Mouse (Mus musculus): ENCODE measurements around the gene Pcif1. TPM values are rescaled to one million over a fixed set of nuclear protein-coding genes. Genes with fewer than 3 reads are reported as not detected.

Pcif1 gene
- polyA plus RNA-seq, 1 experiment from 2014 or later = 74.8 TPM

DNA sequence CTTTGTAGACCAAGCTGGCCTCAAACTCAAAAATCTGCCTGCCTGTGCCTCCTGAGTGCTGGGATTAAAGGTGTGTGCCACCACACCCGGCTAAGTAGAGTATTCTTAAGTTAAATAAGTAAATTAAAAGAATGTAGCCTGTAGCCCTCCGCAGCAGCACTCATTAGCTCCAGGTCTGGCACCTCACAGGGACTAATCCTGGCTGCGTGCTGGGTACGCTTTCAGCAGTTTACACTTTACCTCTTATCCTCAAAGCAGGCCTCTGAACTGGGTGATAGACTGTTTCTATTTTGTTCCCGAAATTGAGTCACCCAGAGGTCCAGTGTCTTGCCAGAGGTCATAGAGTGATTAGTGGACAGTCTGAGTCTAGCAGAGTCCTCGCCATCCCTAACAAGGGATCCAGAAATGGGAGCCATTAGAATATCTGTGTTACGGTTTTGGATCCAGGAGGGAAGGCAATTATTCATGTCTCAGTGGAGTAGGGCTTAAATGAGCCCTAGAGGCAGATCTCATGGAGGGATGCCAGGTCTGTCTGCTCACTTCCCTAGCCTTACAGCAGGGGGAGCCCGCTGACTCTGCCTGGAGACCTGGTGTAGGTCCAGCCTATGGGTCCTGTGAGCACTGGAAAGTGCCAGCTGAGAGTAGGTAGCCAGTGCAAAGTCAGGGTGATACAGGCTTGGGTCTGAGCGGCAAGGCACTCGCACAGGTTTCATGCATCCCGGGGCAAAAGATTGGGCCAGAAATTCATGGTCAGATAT lies 45.2 kb downstream of the Pcif1 start:
- no peak overlapping the region for H3K9ac ChIP-seq
- H3K27me3 ChIP-seq = no peaks in the 10 kb centered on the region
- H3K9me3 ChIP-seq (replicated peaks) = no peaks in the 10 kb centered on the region
- H3K36me3 ChIP-seq = 0 out of 2 replicates have a peak, but pooled peaks cover 8% of the 10 kb centered on the region
- no peak overlapping the region for H3K27ac ChIP-seq (replicated peaks)
- 29% methylated on average over 11 of the region's 11 CpGs for WGBS
- no peak overlapping the region for H3K4me2 ChIP-seq (replicated peaks)
- peak; percentile 49; the same call in 1 of the 2 replicates for ATAC-seq (ENCODE audit: insufficient number of reproducible peaks, low FRiP score, low TSS enrichment, low read depth)
- no peak overlapping the region for H3K4me3 ChIP-seq (replicated peaks)
- H3K4me1 ChIP-seq = peaks cover 5% of the 10 kb centered on the region

DNA sequence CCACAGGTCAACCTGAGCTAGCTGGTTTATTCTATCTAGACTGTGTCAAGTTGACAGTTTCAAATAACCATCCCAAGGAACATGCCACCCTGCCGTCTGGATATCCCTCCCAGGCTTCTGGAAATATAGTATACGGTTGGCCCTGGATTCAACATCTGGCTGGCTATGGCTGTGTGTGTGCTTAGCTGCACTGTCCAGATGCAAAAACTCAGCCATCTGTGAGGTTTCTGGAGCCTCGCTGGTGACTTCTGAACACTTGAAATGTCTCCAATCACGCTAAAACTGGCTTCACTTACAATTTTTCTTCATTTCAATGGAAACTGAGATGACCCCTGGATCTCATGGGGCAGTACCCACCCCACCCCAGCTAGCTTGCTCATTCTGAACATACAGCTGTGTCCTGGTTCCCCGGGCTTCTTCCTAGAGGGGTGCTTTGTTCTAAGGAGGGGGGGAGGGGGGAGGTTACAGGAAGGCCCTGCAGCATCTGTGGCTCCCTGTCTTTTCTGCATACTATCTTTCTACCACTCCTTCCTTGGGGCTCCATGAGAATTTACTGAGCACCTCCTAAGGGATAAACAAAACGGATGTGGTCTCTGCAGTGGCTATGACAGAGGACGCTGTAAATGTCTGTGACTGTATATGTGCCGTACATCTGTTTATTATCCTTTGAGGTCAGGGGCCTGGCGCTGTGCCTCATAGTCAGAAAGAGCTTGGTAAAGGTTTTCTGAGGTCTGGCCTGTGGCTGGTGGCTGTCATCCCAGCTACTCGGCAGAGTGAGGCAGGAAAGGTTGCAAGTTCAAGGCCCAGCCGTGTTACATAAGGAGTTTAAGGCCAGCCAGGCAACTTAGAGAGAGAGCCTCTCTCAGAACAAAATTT lies 51.8 kb downstream of the Pcif1 start:
- Histone ChIP-seq H3K36me3 (no peaks in the 10 kb centered on the region), H3K4me1 (peaks cover 8% of the 10 kb centered on the region), H3K4me3 (replicated peaks) (no peak overlapping the region), H3K27me3 (no peaks in the 10 kb centered on the region; the same call in 1 of the 2 replicates), H3K9ac (no peak overlapping the region), H3K27ac (replicated peaks) (0 out of 2 replicates have a peak overlapping the region, but pooled peaks have one; percentile 28), H3K9me3 (replicated peaks) (no peaks in the 10 kb centered on the region), H3K4me2 (replicated peaks) (peak overlapping the region; percentile 1; the same call in 1 of the 2 replicates)
- no peak; the same call in 1 of the 2 replicates for ATAC-seq (ENCODE audit: insufficient number of reproducible peaks, low FRiP score, low TSS enrichment, low read depth)
- 24% methylated on average over 11 of the region's 11 CpGs for WGBS

DNA sequence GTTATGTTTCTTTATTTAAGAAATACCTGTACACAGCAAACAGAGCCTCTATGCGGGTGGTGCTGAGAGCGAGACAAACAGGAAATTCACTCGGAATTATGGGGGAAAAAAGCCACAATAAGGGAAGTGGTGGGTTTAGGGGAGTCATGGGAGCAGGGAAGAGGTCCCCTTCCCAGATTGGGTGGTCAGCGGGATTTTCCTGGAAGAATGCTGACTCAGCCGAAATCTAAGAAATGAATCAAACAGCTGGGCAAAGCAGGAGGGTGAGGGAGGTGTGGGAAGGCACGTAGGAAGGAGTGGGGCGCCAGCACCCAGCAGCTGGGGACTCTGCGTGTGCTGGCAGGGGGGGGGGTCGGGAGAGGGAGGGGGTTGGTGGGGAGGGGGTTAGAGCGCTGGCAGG lies 54.4 kb downstream of the Pcif1 start:
- Histone ChIP-seq H3K4me1 (peaks cover 12% of the 10 kb centered on the region), H3K4me2 (replicated peaks) (no peak overlapping the region), H3K36me3 (no peaks in the 10 kb centered on the region), H3K9me3 (replicated peaks) (no peaks in the 10 kb centered on the region), H3K27me3 (peaks cover 16% of the 10 kb centered on the region), H3K27ac (replicated peaks) (no peak overlapping the region), H3K9ac (no peak overlapping the region), H3K4me3 (replicated peaks) (no peak overlapping the region)
- ATAC-seq (ENCODE audit: insufficient number of reproducible peaks, low FRiP score, low TSS enrichment, low read depth) = no peak
- WGBS = 31% methylated on average over 10 of the region's 10 CpGs

DNA sequence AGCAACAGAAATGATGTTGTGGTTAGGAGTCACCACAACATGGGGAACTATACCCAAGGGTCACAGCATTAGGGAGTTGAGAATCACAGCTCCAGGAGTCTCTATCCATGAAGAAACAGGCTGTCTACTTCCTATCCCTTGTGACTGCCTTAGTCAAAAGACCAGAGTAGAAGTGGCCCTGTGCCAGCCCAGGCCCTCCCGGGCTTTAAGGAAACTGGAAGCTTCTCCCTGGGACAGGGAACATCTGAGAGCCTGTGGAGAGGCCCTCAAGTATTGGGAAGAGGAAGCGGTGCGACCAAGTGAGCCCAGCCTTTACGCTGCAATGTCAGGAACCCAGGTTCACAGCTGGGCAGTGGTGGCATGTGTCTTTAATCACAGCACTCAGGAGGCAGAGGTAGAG lies 56.9 kb downstream of the Pcif1 start:
- Histone ChIP-seq H3K4me3 (replicated peaks) (no peak overlapping the region), H3K27me3 (peaks cover 30% of the 10 kb centered on the region), H3K9me3 (replicated peaks) (no peaks in the 10 kb centered on the region), H3K4me2 (replicated peaks) (no peak overlapping the region), H3K36me3 (no peaks in the 10 kb centered on the region), H3K27ac (replicated peaks) (no peak overlapping the region), H3K4me1 (peaks cover 20% of the 10 kb centered on the region), H3K9ac (no peak overlapping the region)
- ATAC-seq (ENCODE audit: insufficient number of reproducible peaks, low FRiP score, low TSS enrichment, low read depth) = no peak
- WGBS = 60% methylated on average over 4 of the region's 4 CpGs

DNA sequence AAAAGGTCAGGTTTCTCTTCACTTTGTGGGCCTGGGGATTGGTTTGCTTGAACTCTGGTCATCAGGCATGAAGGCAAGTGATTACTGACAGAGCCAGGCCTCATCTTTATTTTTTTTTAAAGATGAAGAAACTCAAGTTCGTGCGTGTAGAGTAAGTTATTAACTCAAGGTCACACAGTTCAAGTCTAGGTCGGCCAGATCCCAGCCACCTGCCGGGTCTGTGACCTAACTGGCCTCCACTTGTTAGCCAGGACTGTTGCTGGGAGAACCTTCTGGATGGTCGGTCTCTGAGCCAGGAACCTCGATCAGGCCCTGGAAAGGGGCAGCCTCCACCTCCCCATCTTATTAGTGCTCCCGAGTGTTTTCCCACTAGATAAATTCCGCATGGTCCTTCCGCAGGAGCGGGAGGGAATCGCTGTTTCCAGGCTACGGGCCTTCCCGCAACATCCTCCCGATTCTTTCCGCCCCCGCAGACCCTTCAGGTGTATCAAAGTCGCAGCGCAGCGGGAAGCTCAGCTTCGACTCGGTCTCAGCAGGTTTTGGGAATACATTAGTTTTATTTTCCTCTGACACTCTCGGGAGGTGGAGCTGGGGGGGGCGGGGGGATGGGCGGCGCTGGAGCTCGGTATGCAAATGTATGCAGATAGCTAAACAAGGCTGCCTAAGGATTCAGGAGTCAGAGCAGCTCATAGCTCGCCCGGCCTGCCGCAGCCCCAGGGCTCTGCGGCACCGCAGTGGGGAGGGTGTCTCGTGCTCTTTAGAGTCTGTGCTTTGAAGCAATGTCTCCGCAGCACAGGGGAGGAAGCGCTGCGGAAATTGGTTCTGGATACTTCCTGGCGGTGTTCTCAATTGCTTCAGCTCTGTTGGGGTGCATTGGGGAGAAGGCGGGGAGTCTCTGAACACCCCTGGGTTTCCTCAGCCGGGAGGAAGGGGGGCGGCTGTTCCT lies 59.3 kb downstream of the Pcif1 start:
- 3% methylated on average over 39 of the region's 39 CpGs for WGBS
- no peak overlapping the region for H3K27ac ChIP-seq (replicated peaks)
- no peaks in the 10 kb centered on the region for H3K9me3 ChIP-seq (replicated peaks)
- no peaks in the 10 kb centered on the region for H3K36me3 ChIP-seq
- H3K27me3 ChIP-seq = peaks cover 30% of the 10 kb centered on the region
- peak; percentile 56; the same call in 1 of the 2 replicates for ATAC-seq (ENCODE audit: insufficient number of reproducible peaks, low FRiP score, low TSS enrichment, low read depth)
- H3K4me1 ChIP-seq = peaks cover 15% of the 10 kb centered on the region
- H3K4me3 ChIP-seq (replicated peaks) = peak overlapping the region; percentile 37
- H3K9ac ChIP-seq = peak overlapping the region; percentile 18; the same call in 1 of the 2 replicates
- H3K4me2 ChIP-seq (replicated peaks) = peak overlapping the region; percentile 62

DNA sequence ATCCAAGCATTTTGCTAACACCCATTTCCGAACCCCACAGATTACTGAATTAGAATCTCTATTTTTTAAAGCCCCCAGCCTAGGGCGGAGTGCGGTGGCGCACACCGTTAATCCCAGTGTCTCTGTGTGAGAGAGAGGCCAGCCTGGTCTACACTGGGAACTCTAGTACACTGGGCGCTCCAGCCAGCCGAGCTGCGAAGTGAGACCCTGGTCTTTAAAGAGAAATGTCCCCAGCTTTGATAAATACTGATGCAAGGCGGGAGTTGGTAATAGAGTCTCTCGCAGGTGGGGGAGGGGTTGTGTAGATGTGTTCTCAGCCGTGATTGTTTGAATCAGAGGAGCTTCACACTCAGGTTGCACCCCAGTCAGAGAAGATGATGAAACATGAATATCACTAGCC lies 60.0 kb downstream of the Pcif1 start:
- H3K27me3 ChIP-seq = peaks cover 30% of the 10 kb centered on the region
- peak overlapping the region; percentile 62 for H3K4me2 ChIP-seq (replicated peaks)
- H3K9ac ChIP-seq = peak overlapping the region; percentile 18; the same call in 1 of the 2 replicates
- no peaks in the 10 kb centered on the region for H3K36me3 ChIP-seq
- H3K4me3 ChIP-seq (replicated peaks) = peak overlapping the region; percentile 37
- no peaks in the 10 kb centered on the region for H3K9me3 ChIP-seq (replicated peaks)
- peaks cover 15% of the 10 kb centered on the region for H3K4me1 ChIP-seq
- no peak overlapping the region for H3K27ac ChIP-seq (replicated peaks)
- no peak for ATAC-seq (ENCODE audit: insufficient number of reproducible peaks, low FRiP score, low TSS enrichment, low read depth)
- 2% methylated on average over 11 of the region's 11 CpGs for WGBS

DNA sequence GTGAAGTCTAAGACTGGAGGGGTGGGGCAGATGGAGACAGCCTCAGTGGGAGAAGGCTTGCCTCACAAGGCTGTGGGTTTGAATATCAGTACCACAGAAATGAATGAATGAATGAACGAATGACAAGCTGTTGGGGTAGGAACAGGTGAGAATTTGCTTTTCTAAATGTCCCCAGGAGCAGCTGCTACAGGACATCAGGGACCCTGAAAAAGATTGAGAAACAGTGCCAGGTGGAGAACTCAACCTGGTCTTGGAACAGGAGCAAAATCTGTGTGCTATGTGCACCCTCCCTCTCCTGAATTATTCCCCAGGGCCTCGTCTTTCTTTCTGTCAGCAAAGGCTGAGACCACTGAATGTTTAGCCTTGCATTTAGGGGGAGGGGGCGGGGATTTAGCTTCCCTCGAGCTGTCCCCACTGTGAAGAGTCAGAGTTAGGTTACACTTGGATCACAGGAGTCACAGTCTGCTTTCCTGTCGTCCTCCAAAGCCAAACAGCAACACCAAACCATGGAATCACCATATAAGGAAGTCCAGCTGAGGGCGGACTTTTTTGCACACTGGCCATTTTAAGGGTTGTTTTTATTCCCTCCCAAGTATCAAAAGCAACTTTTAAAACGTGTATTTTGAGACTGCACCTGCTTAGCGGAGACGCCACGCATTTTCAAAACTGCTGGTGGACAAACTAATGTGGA lies 61.2 kb downstream of the Pcif1 start, which contains the start of gene Mmp9:
TSS of gene Mmp9 (plus strand) at position 641 of the 691 bp plus-strand sequence.
- H3K27ac ChIP-seq (replicated peaks) = no peak within 1 kb of the TSS
- no peaks in the 10 kb centered on the region for H3K9me3 ChIP-seq (replicated peaks)
- peaks cover 15% of the 10 kb centered on the region for H3K4me1 ChIP-seq

DNA sequence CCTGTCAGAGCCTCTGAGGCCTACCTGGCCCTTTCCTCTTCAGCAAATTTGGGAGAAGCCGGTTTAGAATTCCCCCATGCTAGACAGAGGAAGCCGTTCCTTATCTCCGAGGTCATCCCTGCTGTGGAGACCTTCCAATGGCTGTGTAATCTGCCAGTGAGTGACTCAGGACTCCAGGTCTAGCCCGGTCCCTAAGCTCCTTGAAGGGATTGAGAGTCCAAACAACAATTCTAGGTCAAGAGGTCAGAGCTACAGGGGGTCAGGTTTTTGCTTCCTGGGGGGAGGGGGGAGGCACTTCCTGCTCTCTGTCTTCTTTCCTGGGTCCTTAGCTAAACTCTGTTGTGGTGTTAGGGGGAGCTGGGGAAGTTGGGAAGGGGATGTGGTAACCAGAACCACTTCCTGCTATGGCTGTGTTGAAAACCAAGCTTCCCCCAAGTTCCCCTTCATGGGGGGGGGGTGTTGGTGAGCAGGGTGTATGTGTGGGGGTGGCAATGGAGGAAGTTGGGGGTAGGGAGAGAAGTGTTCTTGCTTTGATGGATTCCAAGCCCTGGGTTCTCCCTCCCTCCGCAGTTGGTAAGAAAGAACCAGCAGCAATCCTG lies 63.7 kb downstream of the Pcif1 start:
- no peak overlapping the region for H3K9ac ChIP-seq
- no peak for ATAC-seq (ENCODE audit: insufficient number of reproducible peaks, low FRiP score, low TSS enrichment, low read depth)
- H3K9me3 ChIP-seq (replicated peaks) = no peaks in the 10 kb centered on the region
- no peak overlapping the region for H3K4me3 ChIP-seq (replicated peaks)
- 18% methylated on average over 5 of the region's 5 CpGs for WGBS
- H3K4me2 ChIP-seq (replicated peaks) = no peak overlapping the region
- peaks cover 31% of the 10 kb centered on the region for H3K27me3 ChIP-seq
- H3K27ac ChIP-seq (replicated peaks) = no peak overlapping the region
- H3K4me1 ChIP-seq = peaks cover 19% of the 10 kb centered on the region
- H3K36me3 ChIP-seq = no peaks in the 10 kb centered on the region

More for the DNA sequence above, 61.2 kb downstream of the Pcif1 start, which contains the start of gene Mmp9:
- Histone ChIP-seq H3K27me3 (peaks cover 30% of the 10 kb centered on the region), H3K4me3 (replicated peaks) (no peak within 1 kb of the TSS), H3K9ac (no peak within 1 kb of the TSS), H3K4me2 (replicated peaks) (no peak within 1 kb of the TSS), H3K36me3 (no peaks in the 10 kb centered on the region)
- no peak for ATAC-seq (ENCODE audit: insufficient number of reproducible peaks, low FRiP score, low TSS enrichment, low read depth)
- WGBS = 20% methylated on average over 10 of the region's 10 CpGs

All from embryonic facial prominence, embryonic 15.5 days (tissue).